Mouse (Mus musculus) CH12.LX (cell line): ENCODE results near the gene Ncor2.

Experiments used
- CHD1 ChIP-seq: IDR thresholded peaks from 2 replicates; pipeline ENCODE4 v1.6.1; 2012; ENCODE audit warnings: low read depth, low read length, improper control_type of control experiment, inconsistent platforms
- CTCF ChIP-seq, 2 experiments: IDR thresholded peaks in 1 of 2; conservative IDR thresholded peaks in 1 of 2; 2 replicates each; pipeline ENCODE4 v1.5.1; 2011 to 2012; ENCODE audit warnings: low read depth in 2 of 2, low read length in 2 of 2, improper control_type of control experiment in 1 of 2, inconsistent platforms in 1 of 2, mild to moderate bottlenecking in 1 of 2, moderate library complexity in 1 of 2
- E2F4 ChIP-seq: IDR thresholded peaks from 2 replicates; pipeline ENCODE4 v1.6.1; 2011; ENCODE audit warnings: low read depth, low read length, improper control_type of control experiment; ENCODE audit not compliant: insufficient replicate concordance
- EP300 ChIP-seq: IDR thresholded peaks from 2 replicates; pipeline ENCODE4 v1.6.1; 2011; ENCODE audit warnings: low read length, improper control_type of control experiment
- IRF4 ChIP-seq: IDR thresholded peaks from 2 replicates; pipeline ENCODE4 v1.6.1; 2014; ENCODE audit warnings: low read depth, mild to moderate bottlenecking, inconsistent platforms, low read length, improper control_type of control experiment
- JUN ChIP-seq: IDR thresholded peaks from 2 replicates; pipeline ENCODE4 v1.6.1; 2011; ENCODE audit warnings: low read depth, mild to moderate bottlenecking, low read length, improper control_type of control experiment, moderate library complexity; ENCODE audit not compliant: insufficient read depth
- MYC ChIP-seq: IDR thresholded peaks from 2 replicates; pipeline ENCODE4 v1.6.1; 2011; ENCODE audit warnings: low read depth, mild to moderate bottlenecking, improper control_type of control experiment, low read length
- POLR2A ChIP-seq: IDR thresholded peaks from 2 replicates; pipeline ENCODE4 v1.6.1; 2011; ENCODE audit warnings: low read depth, mild to moderate bottlenecking, improper control_type of control experiment, low read length
- POLR2AphosphoS2 ChIP-seq: IDR thresholded peaks from 2 replicates; pipeline ENCODE4 v1.6.1; 2011; ENCODE audit warnings: low read depth, low read length, improper control_type of control experiment
- SIN3A ChIP-seq: IDR thresholded peaks from 2 replicates; pipeline ENCODE4 v1.6.1; 2012; ENCODE audit warnings: low read length, improper control_type of control experiment, inconsistent platforms
- TCF12 ChIP-seq: IDR thresholded peaks from 2 replicates; pipeline ENCODE4 v1.6.1; 2014; ENCODE audit warnings: low read depth, mild to moderate bottlenecking, inconsistent platforms, low read length, improper control_type of control experiment
- USF1 ChIP-seq: IDR thresholded peaks from 2 replicates; pipeline ENCODE4 v1.6.1; 2014; ENCODE audit warnings: low read depth, mild to moderate bottlenecking, inconsistent platforms, low read length, improper control_type of control experiment
- ZMIZ1 ChIP-seq: IDR thresholded peaks from 2 replicates; pipeline ENCODE4 v1.6.1; 2012; ENCODE audit warnings: low read depth, mild to moderate bottlenecking, inconsistent platforms, low read length, improper control_type of control experiment

DNA sequence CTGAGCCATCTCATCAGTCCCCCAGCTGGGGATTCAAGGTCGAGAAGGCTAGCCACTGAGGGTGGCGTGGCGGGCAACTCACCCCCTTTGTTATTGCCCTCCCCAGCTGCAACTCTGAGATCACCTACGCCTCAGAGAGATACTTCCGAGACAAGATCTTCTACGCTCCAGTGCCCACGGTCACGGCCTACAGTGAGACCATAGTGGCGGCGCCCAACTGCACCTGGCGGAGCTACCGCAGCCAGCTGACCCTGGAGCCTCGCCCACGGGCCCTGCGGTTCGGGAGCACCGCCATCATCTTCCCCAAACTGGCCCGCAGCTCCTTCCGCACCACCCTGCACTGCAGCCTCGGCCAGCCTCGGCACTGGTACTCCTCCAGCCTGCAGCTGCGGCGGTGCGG lies 167.9 kb downstream of the Ncor2 start:
- TF ChIP-seq CTCF (conservative IDR thresholded peaks at IDR 0.05 in 1 of 2, IDR thresholded peaks at IDR 0.05 in 1 of 2; ENCODE audit: low read depth in 2 of 2, low read length in 2 of 2) (no peak), POLR2A (no peak), SIN3A (no peak), TCF12 (no peak; the same call in 1 of the 2 replicates), USF1 (no peak), POLR2AphosphoS2 (no peak), MYC (no peak), E2F4 (no peak), EP300 (no peak), IRF4 (no peak), CHD1 (no peak), ZMIZ1 (no peak), JUN (no peak)
